Mouse (Mus musculus) urinary bladder, postnatal 36 days (tissue): Measurements from ENCODE around the gene Trpm7.

Experiments used
- DNase-seq, 2 experiments: peaks; one replicate each; pipeline ENCODE4 v3.0.0; 2022; ENCODE audit warnings: low spot score in 2 of 2, mixed read lengths in 1 of 2

Trpm7 gene

GRCm38 (mm10) chr2:126816644-126817347 is 59.2 kb downstream of the Trpm7 start:
- no peak for DNase-seq

GRCm38 (mm10) chr2:126815822-126816221 is 60.2 kb downstream of the Trpm7 start:
- DNase-seq, result no peak

GRCm38 (mm10) chr2:126801980-126802379 is 74.0 kb downstream of the Trpm7 start:
- DNase-seq, result no peak

- no peak for DNase-seq
These were observed 77.6 kb downstream of the Trpm7 start for GRCm38 (mm10) chr2:126798455-126798854.

GRCm38 (mm10) chr2:126795708-126796107 is 80.3 kb downstream of the Trpm7 start:
- DNase-seq, result no peak

- no peak for DNase-seq
These were observed 83.4 kb downstream of the Trpm7 start for GRCm38 (mm10) chr2:126792611-126793010.

GRCm38 (mm10) chr2:126787721-126788342 is 88.2 kb downstream of the Trpm7 start:
- DNase-seq, result no peak

GRCm38 (mm10) chr2:126783370-126783769 is 92.7 kb downstream of the Trpm7 start, which contains the start of gene Usp50:
Gene Usp50, minus strand, starts transcription at chr2:126783470.
- no peak for DNase-seq

GRCm38 (mm10) chr2:126782433-126782832 is 93.6 kb downstream of the Trpm7 start:
- DNase-seq, result peak; percentile 13 to 64

GRCm38 (mm10) chr2:126781478-126781877 is 94.6 kb downstream of the Trpm7 start:
- no peak for DNase-seq

- DNase-seq, result no peak
These were observed 95.7 kb downstream of the Trpm7 start for GRCm38 (mm10) chr2:126780286-126780685.

GRCm38 (mm10) chr2:126778806-126779205 is 97.2 kb downstream of the Trpm7 start:
- no peak for DNase-seq

- DNase-seq, result no peak
These were observed 99.6 kb downstream of the Trpm7 start for GRCm38 (mm10) chr2:126776416-126776815.

- no peak for DNase-seq
These were observed 100.1 kb downstream of the Trpm7 start for GRCm38 (mm10) chr2:126775951-126776350.

GRCm38 (mm10) chr2:126772217-126772616 is 103.8 kb downstream of the Trpm7 start:
- DNase-seq, result no peak

- DNase-seq, result no peak
These were observed 106.4 kb downstream of the Trpm7 start for GRCm38 (mm10) chr2:126769431-126770181.

- DNase-seq, result no peak
These were observed 107.8 kb downstream of the Trpm7 start for GRCm38 (mm10) chr2:126768194-126768593.

- DNase-seq, result no peak
These were observed 108.4 kb downstream of the Trpm7 start for GRCm38 (mm10) chr2:126767599-126767998.

GRCm38 (mm10) chr2:126765867-126766582 is 110.0 kb downstream of the Trpm7 start:
- DNase-seq, result no peak

- DNase-seq, result no peak
These were observed 116.7 kb downstream of the Trpm7 start for GRCm38 (mm10) chr2:126759351-126759750.

- no peak for DNase-seq
These were observed 120.4 kb downstream of the Trpm7 start for GRCm38 (mm10) chr2:126755664-126756063.

GRCm38 (mm10) chr2:126743389-126743788 is 132.6 kb downstream of the Trpm7 start:
- no peak for DNase-seq
